Mouse (Mus musculus) small intestine, adult 2 months (tissue): ENCODE data around the gene Gabrp. TPM values are rescaled to one million over a fixed set of nuclear protein-coding genes. Genes with fewer than 3 reads are reported as not detected.

Experiments
- H3K27ac ChIP-seq: fragments of 200-500 bp; 2 replicates; pipeline ENCODE4 v1.5.1; 2012; ENCODE audit warnings: low read depth, low read length, control low read depth, inconsistent platforms; ENCODE audit not compliant: insufficient read depth
- H3K27me3 ChIP-seq: fragments of 200-500 bp; 2 replicates; pipeline ENCODE4 v1.6.1; 2012; ENCODE audit warnings: mild to moderate bottlenecking, moderate library complexity, low read length, inconsistent platforms; ENCODE audit not compliant: control insufficient read depth, insufficient read depth
- H3K36me3 ChIP-seq: fragments of 200-500 bp; 2 replicates; pipeline ENCODE4 v1.6.1; 2012; ENCODE audit warnings: mild to moderate bottlenecking, low read length, control low read depth, inconsistent platforms; ENCODE audit not compliant: control insufficient read depth, insufficient read depth
- H3K4me1 ChIP-seq: fragments of 200-500 bp; 2 replicates; pipeline ENCODE4 v1.6.1; 2012; ENCODE audit warnings: low read length, inconsistent platforms, mixed read lengths; ENCODE audit not compliant: control insufficient read depth, insufficient read depth, insufficient read length
- H3K4me3 ChIP-seq: fragments of 200-500 bp; 2 replicates; pipeline ENCODE4 v1.5.1; 2012; ENCODE audit warnings: low read depth, mild to moderate bottlenecking, control low read depth, inconsistent platforms, low read length, moderate library complexity
- CTCF ChIP-seq: fragments of 200-500 bp; IDR thresholded peaks from 2 replicates; pipeline ENCODE4 v1.5.1; 2012; ENCODE audit warnings: low read depth, mild to moderate bottlenecking, control low read depth, inconsistent platforms, low read length, moderate library complexity, mixed read lengths; ENCODE audit not compliant: insufficient replicate concordance, insufficient read length; ENCODE audit errors: extremely low read depth
- POLR2A ChIP-seq: fragments of 200-500 bp; IDR thresholded peaks from 2 replicates; pipeline ENCODE4 v1.6.1; 2012; ENCODE audit warnings: low read depth, mild to moderate bottlenecking, control low read depth, inconsistent platforms, low read length, moderate library complexity
- WGBS: fragments of 180-500 bp; shearing (Covaris S2); methylation state at CpG from one replicate; pipeline ENCODE4 v1.1.7; 2018; 5-methylcytosine and 5-hydroxymethylcytosine counted together
- polyA plus RNA-seq: library from polyadenylated mRNA; depleted of rRNA; stranded (reverse); fragments of >200 nt; gene quantifications from 2 replicates; pipeline ENCODE4 v1.2.3, GENCODE M21; 2012; rRNA removed

Gabrp gene
- polyA plus RNA-seq, result not detected in 2 replicates

- WGBS, result 54% methylated on average over 6 of the region's 6 CpGs
- Histone ChIP-seq H3K4me3 (no peak within 1 kb of the TSS), H3K4me1 (no peaks in the 10 kb centered on the region), H3K27me3 (no peaks in the 10 kb centered on the region), H3K36me3 (no peaks in the 10 kb centered on the region), H3K27ac (no peak within 1 kb of the TSS)
- TF ChIP-seq POLR2A, result no peak
- no peak for TF ChIP-seq CTCF
These were observed at the start of gene Gabrp for GRCm38 (mm10) chr11:33578859-33579258. TSS of gene Gabrp (minus strand) at chr11:33578959.

GRCm38 (mm10) chr11:33627136-33627742 lies 48.5 kb upstream of the Gabrp start:
- 81% methylated on average over 4 of the region's 4 CpGs for WGBS
- TF ChIP-seq POLR2A, result no peak
- TF ChIP-seq CTCF, result no peak
- no peaks in the 10 kb centered on the region for H3K27me3 ChIP-seq
- H3K36me3 ChIP-seq, result no peaks in the 10 kb centered on the region
- no peak overlapping the region for H3K4me3 ChIP-seq
- no peaks in the 10 kb centered on the region for H3K4me1 ChIP-seq
- no peak overlapping the region for H3K27ac ChIP-seq

- no peaks in the 10 kb centered on the region for H3K4me1 ChIP-seq
- H3K4me3 ChIP-seq, result no peak overlapping the region
- no peaks in the 10 kb centered on the region for H3K36me3 ChIP-seq
- H3K27me3 ChIP-seq, result no peaks in the 10 kb centered on the region
- TF ChIP-seq CTCF, result peak; percentile 69; the same call in 1 of the 2 replicates
- TF ChIP-seq POLR2A, result no peak
- H3K27ac ChIP-seq, result no peak overlapping the region
- 6% methylated on average over 15 of the region's 15 CpGs for WGBS
These were observed 35.5 kb upstream of the Gabrp start for GRCm38 (mm10) chr11:33614218-33614617.

GRCm38 (mm10) chr11:33607784-33608183 lies 29.0 kb upstream of the Gabrp start:
- H3K27me3 ChIP-seq, result no peaks in the 10 kb centered on the region
- H3K27ac ChIP-seq, result no peak overlapping the region
- 12% methylated on average over 3 of the region's 3 CpGs for WGBS
- no peak overlapping the region for H3K4me3 ChIP-seq
- H3K36me3 ChIP-seq, result no peaks in the 10 kb centered on the region
- no peak for TF ChIP-seq CTCF
- no peak for TF ChIP-seq POLR2A
- H3K4me1 ChIP-seq, result no peaks in the 10 kb centered on the region

- TF ChIP-seq CTCF (no peak), POLR2A (no peak)
- Histone ChIP-seq H3K27ac (no peak overlapping the region), H3K27me3 (no peaks in the 10 kb centered on the region), H3K36me3 (no peaks in the 10 kb centered on the region), H3K4me1 (no peaks in the 10 kb centered on the region), H3K4me3 (no peak overlapping the region)
- 49% methylated on average over 2 of the region's 2 CpGs for WGBS
These were observed 24.4 kb upstream of the Gabrp start for GRCm38 (mm10) chr11:33603174-33603573.

- Histone ChIP-seq H3K36me3 (no peaks in the 10 kb centered on the region), H3K4me3 (no peak within 1 kb of the TSS), H3K27ac (no peak within 1 kb of the TSS), H3K27me3 (no peaks in the 10 kb centered on the region), H3K4me1 (no peaks in the 10 kb centered on the region)
- no peak for TF ChIP-seq POLR2A
- no peak for TF ChIP-seq CTCF
- 66% methylated on average over 4 of the region's 4 CpGs for WGBS
These were observed 20.2 kb upstream of the Gabrp start, which contains the start of gene D130052B06Rik for GRCm38 (mm10) chr11:33598986-33599385. TSS of gene D130052B06Rik (plus strand) at chr11:33599302.

- Histone ChIP-seq H3K4me3 (no peak overlapping the region), H3K4me1 (no peaks in the 10 kb centered on the region), H3K36me3 (no peaks in the 10 kb centered on the region), H3K27me3 (no peaks in the 10 kb centered on the region), H3K27ac (no peak overlapping the region)
- TF ChIP-seq CTCF (no peak), POLR2A (no peak)
- 69% methylated on average over 4 of the region's 4 CpGs for WGBS
These were observed 17.9 kb upstream of the Gabrp start for GRCm38 (mm10) chr11:33596655-33597054.

- H3K36me3 ChIP-seq, result no peaks in the 10 kb centered on the region
- no peak overlapping the region for H3K27ac ChIP-seq
- H3K4me1 ChIP-seq, result no peaks in the 10 kb centered on the region
- no peak overlapping the region for H3K4me3 ChIP-seq
- H3K27me3 ChIP-seq, result no peaks in the 10 kb centered on the region
- WGBS, result 72% methylated on average over 4 of the region's 4 CpGs
- TF ChIP-seq CTCF (no peak), POLR2A (no peak)
These were observed 14.1 kb upstream of the Gabrp start for GRCm38 (mm10) chr11:33592826-33593225.
